Mouse (Mus musculus) MEL (cell line): Measurements from ENCODE around the gene Il27ra.

Source experiments
- CHD1 ChIP-seq: IDR thresholded peaks from 2 replicates; pipeline ENCODE4 v1.6.1; 2012; ENCODE audit warnings: low read depth, mild to moderate bottlenecking, inconsistent platforms, low read length, improper control_type of control experiment
- CTCF ChIP-seq, 3 experiments: IDR thresholded peaks in 2 of 3; conservative IDR thresholded peaks in 1 of 3; 2 replicates each; pipeline ENCODE4 v1.5.1; 2011 to 2012; ENCODE audit warnings: low read length in 3 of 3, low read depth in 2 of 3, mild to moderate bottlenecking in 2 of 3, improper control_type of control experiment in 1 of 3, inconsistent platforms in 1 of 3, mixed read lengths in 1 of 3, moderate library complexity in 1 of 3; ENCODE audit not compliant: control insufficient read depth in 1 of 3, insufficient read depth in 1 of 3, poor library complexity in 1 of 3, severe bottlenecking in 1 of 3
- EP300 ChIP-seq, 2 experiments: IDR thresholded peaks; 2 replicates each; pipeline ENCODE4 v1.6.1; 2011; ENCODE audit warnings: improper control_type of control experiment in 2 of 2, low read length in 2 of 2, low read depth in 1 of 2, mild to moderate bottlenecking in 1 of 2
- HCFC1 ChIP-seq: IDR thresholded peaks from 2 replicates; pipeline ENCODE4 v1.6.1; 2012; ENCODE audit warnings: low read depth, mild to moderate bottlenecking, inconsistent platforms, low read length, improper control_type of control experiment, moderate library complexity
- MAZ ChIP-seq: IDR thresholded peaks from 2 replicates; pipeline ENCODE4 v1.6.1; 2012; ENCODE audit warnings: low read depth, mild to moderate bottlenecking, inconsistent platforms, low read length, improper control_type of control experiment
- POLR2A ChIP-seq, 2 experiments: IDR thresholded peaks; 2 replicates each; pipeline ENCODE4 v1.6.1; 2011 to 2012; ENCODE audit warnings: low read length in 2 of 2, mild to moderate bottlenecking in 2 of 2, control low read depth in 1 of 2, improper control_type of control experiment in 1 of 2, low read depth in 1 of 2, moderate library complexity in 1 of 2; ENCODE audit not compliant: control insufficient read depth in 1 of 2, insufficient read depth in 1 of 2, poor library complexity in 1 of 2
- TCF12 ChIP-seq: IDR thresholded peaks from 2 replicates; pipeline ENCODE4 v1.6.1; 2014; ENCODE audit warnings: low read depth, mild to moderate bottlenecking, inconsistent platforms, low read length, improper control_type of control experiment, moderate library complexity
- USF1 ChIP-seq: IDR thresholded peaks from 2 replicates; pipeline ENCODE4 v1.6.1; 2014; ENCODE audit warnings: low read depth, mild to moderate bottlenecking, inconsistent platforms, low read length, improper control_type of control experiment, moderate library complexity
- ZC3H11A ChIP-seq: IDR thresholded peaks from 2 replicates; pipeline ENCODE4 v1.6.1; 2012; ENCODE audit warnings: low read depth, mild to moderate bottlenecking, inconsistent platforms, low read length, improper control_type of control experiment

DNA sequence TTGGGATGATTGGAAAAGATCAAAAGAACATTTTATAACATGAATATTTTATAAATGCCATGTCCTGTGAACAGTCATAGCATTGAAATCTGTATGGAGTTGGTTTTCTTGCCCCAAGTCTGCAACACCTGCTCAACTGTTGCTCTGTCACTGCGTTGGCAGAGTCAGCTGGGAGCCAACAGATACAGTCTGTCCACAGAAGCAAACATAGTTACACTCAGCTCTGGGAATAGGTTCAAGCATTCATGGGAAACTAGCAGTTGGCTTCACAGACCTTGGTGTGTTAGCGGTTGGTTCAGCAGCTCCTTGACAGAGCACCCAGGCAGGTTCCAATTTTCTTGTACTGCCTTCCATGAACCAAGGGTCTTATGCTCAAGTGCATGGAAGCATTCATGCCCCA is 28.3 kb upstream of the Il27ra start:
- TF ChIP-seq POLR2A (IDR thresholded peaks at IDR 0.05; ENCODE audit: control insufficient read depth in 1 of 2, insufficient read depth in 1 of 2, low read depth in 1 of 2, low read length in 2 of 2, poor library complexity in 1 of 2) (no peak), CTCF (IDR thresholded peaks at IDR 0.05 in 2 of 3, conservative IDR thresholded peaks at IDR 0.05 in 1 of 3; ENCODE audit: control insufficient read depth in 1 of 3, insufficient read depth in 1 of 3, low read depth in 2 of 3, low read length in 3 of 3, poor library complexity in 1 of 3, severe bottlenecking in 1 of 3) (no peak), ZC3H11A (no peak), USF1 (no peak), TCF12 (no peak), HCFC1 (no peak), MAZ (no peak), EP300 (IDR thresholded peaks at IDR 0.05; ENCODE audit: low read depth in 1 of 2, low read length in 2 of 2) (no peak), CHD1 (no peak)
